Mouse (Mus musculus): ENCODE measurements around the gene Rap1a.

GRCm38 (mm10) chr3:105807672-105808071, 6.5 kb upstream of the Rap1a start:
- TF ChIP-seq CTCF (IDR thresholded peaks at IDR 0.05; ENCODE audit: control insufficient read depth, insufficient read depth, insufficient replicate concordance, low read depth, low read length) (no peak), POLR2A (IDR thresholded peaks at IDR 0.05; ENCODE audit: control insufficient read depth, low read depth, low read length) (no peak)

Data from testis, adult 2 months (tissue).